Mouse (Mus musculus) layer of hippocampus, adult 8-10 months (tissue): ENCODE results near the gene Zfp207. TPM values are rescaled to one million over a fixed set of nuclear protein-coding genes. Genes with fewer than 3 reads are reported as not detected.
"Not testable (repeated sequence)": the region's sequence is repeated elsewhere in the genome, so short reads cannot be mapped to it uniquely, and the experiment has no call there.

Experiments
- DNase-seq, 2 experiments: peaks; one replicate each; pipeline ENCODE4 v3.0.0; 2022; ENCODE audit warnings: low spot score in 2 of 2
- total RNA-seq, 4 experiments: library from RNA; stranded (reverse); gene quantifications; 2 replicates each; pipeline ENCODE4 v1.2.4; 2022

The Zfp207 gene
- total RNA-seq, 4 experiments from 2014 or later = 119 to 202 (median 151) TPM

- no peak for DNase-seq
Observed at GRCm38 (mm10) chr11:80410377-80410776, 27.3 kb downstream of the Zfp207 start.

- no peak for DNase-seq
Observed at GRCm38 (mm10) chr11:80417085-80417484, 34.0 kb downstream of the Zfp207 start.

GRCm38 (mm10) chr11:80419743-80420142, 36.7 kb downstream of the Zfp207 start:
- no peak for DNase-seq

GRCm38 (mm10) chr11:80420202-80420984, 37.3 kb downstream of the Zfp207 start:
- no peak for DNase-seq

GRCm38 (mm10) chr11:80421421-80422047, 38.5 kb downstream of the Zfp207 start:
- no peak for DNase-seq

- no peak for DNase-seq
Observed at GRCm38 (mm10) chr11:80424691-80425090, 41.6 kb downstream of the Zfp207 start.

GRCm38 (mm10) chr11:80425247-80425778, 42.2 kb downstream of the Zfp207 start:
- DNase-seq = no peak

- DNase-seq = not testable (repeated sequence)
Observed at GRCm38 (mm10) chr11:80426029-80426813, 43.1 kb downstream of the Zfp207 start.

- peak; percentile 94 to 95 for DNase-seq
Observed at GRCm38 (mm10) chr11:80428381-80429008, 45.4 kb downstream of the Zfp207 start, which contains the start of gene Psmd11. Psmd11 (plus strand) TSS chr11:80428615.

- DNase-seq = peak in 1 of 2 experiments; percentile 12
Observed at GRCm38 (mm10) chr11:80429009-80429475, 46.0 kb downstream of the Zfp207 start.

GRCm38 (mm10) chr11:80429500-80430166, 46.6 kb downstream of the Zfp207 start:
- DNase-seq = no peak

GRCm38 (mm10) chr11:80430366-80430910, 47.4 kb downstream of the Zfp207 start:
- no peak for DNase-seq

- no peak for DNase-seq
Observed at GRCm38 (mm10) chr11:80446916-80447315, 63.8 kb downstream of the Zfp207 start.

- no peak for DNase-seq
Observed at GRCm38 (mm10) chr11:80449859-80450258, 66.8 kb downstream of the Zfp207 start.

- no peak for DNase-seq
Observed at GRCm38 (mm10) chr11:80452242-80452641, 69.2 kb downstream of the Zfp207 start.

- DNase-seq = no peak
Observed at GRCm38 (mm10) chr11:80453198-80453597, 70.1 kb downstream of the Zfp207 start.
